Mouse (Mus musculus) left cerebral cortex, adult 8-10 months (tissue): ENCODE results near the gene Tinagl1. TPM values are rescaled to one million over a fixed set of nuclear protein-coding genes. Genes with fewer than 3 reads are reported as not detected.

ENCODE experiments used
- DNase-seq, 2 experiments: peaks; one replicate each; pipeline ENCODE4 v3.0.0; 2022; ENCODE audit warnings: low spot score in 2 of 2
- total RNA-seq, 4 experiments: library from RNA; stranded (reverse); gene quantifications; 2 replicates each; pipeline ENCODE4 v1.2.4; 2022

The Tinagl1 gene
- total RNA-seq, 4 experiments from 2014 or later: 7.7 to 10.5 (median 9.0) TPM

GRCm38 (mm10) chr4:130148405-130148804, 26.5 kb downstream of the Tinagl1 start:
- no peak for DNase-seq

GRCm38 (mm10) chr4:130141786-130142185, 33.1 kb downstream of the Tinagl1 start:
- DNase-seq: no peak

GRCm38 (mm10) chr4:130140992-130141402, 33.9 kb downstream of the Tinagl1 start:
- peak; percentile 33 to 71 for DNase-seq

GRCm38 (mm10) chr4:130139214-130139492, 35.8 kb downstream of the Tinagl1 start, which contains the start of gene Hcrtr1:
Gene Hcrtr1 (minus strand): TSS chr4:130139359.
- DNase-seq: no peak

GRCm38 (mm10) chr4:130138441-130139213, 36.3 kb downstream of the Tinagl1 start:
- DNase-seq: peak in 1 of 2 experiments; percentile 42

GRCm38 (mm10) chr4:130133399-130133798, 41.5 kb downstream of the Tinagl1 start:
- DNase-seq: no peak

GRCm38 (mm10) chr4:130131448-130132105, 43.3 kb downstream of the Tinagl1 start:
- DNase-seq: no peak

GRCm38 (mm10) chr4:130130641-130131350, 44.1 kb downstream of the Tinagl1 start:
- no peak for DNase-seq

GRCm38 (mm10) chr4:130130082-130130481, 44.8 kb downstream of the Tinagl1 start:
- no peak for DNase-seq

GRCm38 (mm10) chr4:130128907-130129306, 46.0 kb downstream of the Tinagl1 start:
- no peak for DNase-seq

- no peak for DNase-seq
These were observed 49.0 kb downstream of the Tinagl1 start for GRCm38 (mm10) chr4:130125935-130126334.

GRCm38 (mm10) chr4:130125164-130125563, 49.8 kb downstream of the Tinagl1 start:
- no peak for DNase-seq

GRCm38 (mm10) chr4:130124110-130124509, 50.8 kb downstream of the Tinagl1 start:
- DNase-seq: no peak

GRCm38 (mm10) chr4:130123020-130123419, 51.9 kb downstream of the Tinagl1 start:
- no peak for DNase-seq

- DNase-seq: no peak
These were observed 53.4 kb downstream of the Tinagl1 start for GRCm38 (mm10) chr4:130121560-130121959.

- no peak for DNase-seq
These were observed 54.2 kb downstream of the Tinagl1 start for GRCm38 (mm10) chr4:130120752-130121151.

Other genes with a start within 250 kb of the Tinagl1 start
- under 1 TPM; 0.26 to 0.94 (median 0.68) TPM for gene Spocd1, start 245.9 kb downstream of the Tinagl1 start, total RNA-seq
- gene Adgrb2, start 190.3 kb downstream of the Tinagl1 start, total RNA-seq: 100 to 1,000 TPM; 349 to 362 (median 356) TPM
- 10 to 100 TPM; 14.6 to 26.0 (median 18.3) TPM for gene Col16a1, start 127.3 kb downstream of the Tinagl1 start, total RNA-seq
- 10 to 100 TPM; 72.9 to 80.6 (median 76.1) TPM for gene Pef1, start 72.6 kb downstream of the Tinagl1 start, total RNA-seq
- gene Hcrtr1, start 35.8 kb downstream of the Tinagl1 start, total RNA-seq: 1 to 10 TPM; 1.4 to 2.0 (median 1.9) TPM
- not detected for gene Gm853, start 47.3 kb upstream of the Tinagl1 start, total RNA-seq
- 1 to 10 TPM; 5.0 to 7.8 (median 6.5) TPM for gene Serinc2, start 104.1 kb upstream of the Tinagl1 start, total RNA-seq
- gene Fabp3, start 133.5 kb upstream of the Tinagl1 start, total RNA-seq: 100 to 1,000 TPM; 131 to 144 (median 138) TPM
- gene Gm10570, start 133.6 kb upstream of the Tinagl1 start, total RNA-seq: 1 to 10 TPM in 3 of 4 experiments, not detected in 1; 1.7 to 2.5 (median 2.2) TPM
- gene Zcchc17, start 184.8 kb upstream of the Tinagl1 start, total RNA-seq: 10 to 100 TPM; 57.2 to 61.5 (median 60.9) TPM
- 10 to 100 TPM; 23.6 to 28.2 (median 27.6) TPM for gene Snrnp40, start 185.0 kb upstream of the Tinagl1 start, total RNA-seq